13 mouse cellular contexts compared by ENCODE assay signal in the genomic region with DNA sequence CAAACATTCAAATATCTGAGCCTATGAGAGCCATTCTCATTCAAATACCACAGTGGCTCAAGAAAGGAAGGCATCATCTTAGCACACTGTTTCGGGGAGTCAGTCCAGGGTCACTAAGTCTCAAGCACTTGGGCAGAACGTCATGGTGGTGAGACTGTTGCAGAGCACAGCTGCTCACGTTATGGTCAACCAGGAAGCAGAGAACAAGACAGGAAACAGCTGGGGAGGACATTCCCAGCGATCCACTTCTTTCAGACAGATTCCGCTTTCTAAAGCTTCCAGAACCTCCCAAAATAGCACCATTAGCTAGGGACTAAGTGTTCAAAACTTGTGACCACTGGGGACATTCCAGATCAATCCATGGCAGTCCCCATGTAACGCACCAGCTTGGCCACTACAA.
"Had no signal": no experiment of that assay in that cellular context is flagged by ENCODE, and none has a peak within 500 bp of the region (broad histone marks: within the 10 kb centered on the region; RNA-seq: fewer than 3 reads in every experiment).

No protein-coding gene starts in this region.

- H3K9ac ChIP-seq: limb, embryonic 12.5 days; liver, embryonic 13.5 days; liver, postnatal 0 days had no signal

- H3K27ac ChIP-seq: layer of hippocampus, adult 2 months; limb, embryonic 12.5 days; liver, embryonic 13.5 days; midbrain, embryonic 10.5 days; stomach, postnatal 0 days had no signal

- H3K27me3 ChIP-seq: liver, embryonic 13.5 days had no signal

- ATAC-seq: inflammation-experienced regulatory T-cells, adult 6 months; intestine, postnatal 0 days; liver, postnatal 0 days; midbrain, embryonic 16.5 days had no signal

- H3K9me3 ChIP-seq: limb, embryonic 12.5 days; liver, embryonic 13.5 days; midbrain, embryonic 10.5 days had no signal

- H3K4me2 ChIP-seq: limb, embryonic 12.5 days; liver, embryonic 13.5 days had no signal

- DNase-seq: liver; liver, embryonic 13.5 days; liver, postnatal 0 days; right cerebral cortex, adult 18-20 months; right cerebral cortex, postnatal 25 days; thymus, postnatal 4 days had no signal

- H3K4me3 ChIP-seq: layer of hippocampus, adult 2 months; limb, embryonic 12.5 days; liver, embryonic 13.5 days; midbrain, embryonic 10.5 days had no signal

- H3K36me3 ChIP-seq: limb, embryonic 12.5 days; liver, embryonic 13.5 days; midbrain, embryonic 10.5 days had no signal
